Mouse (Mus musculus) large intestine, adult 2 months (tissue): ENCODE measurements around the gene Purb. TPM values are rescaled to one million over a fixed set of nuclear protein-coding genes. Genes with fewer than 3 reads are reported as not detected.
"Not testable (repeated sequence)": the region's sequence is repeated elsewhere in the genome, so short reads cannot be mapped to it uniquely, and the experiment has no call there.

ENCODE experiments used
- DNase-seq: peaks from one replicate; pipeline ENCODE4 v3.0.0-alpha.2; 2012; ENCODE audit warnings: low read depth, low spot score
- WGBS: fragments of 180-500 bp; shearing (Covaris S2); methylation state at CpG from one replicate; pipeline ENCODE4 v1.1.7; 2018; 5-methylcytosine and 5-hydroxymethylcytosine counted together
- polyA plus RNA-seq: library from polyadenylated mRNA; depleted of rRNA; stranded (reverse); fragments of >200 nt; gene quantifications from 2 replicates; pipeline ENCODE4 v1.2.3, GENCODE M21; 2012; rRNA removed

The Purb gene
- polyA plus RNA-seq, 1 experiment: 6.0 TPM

DNA sequence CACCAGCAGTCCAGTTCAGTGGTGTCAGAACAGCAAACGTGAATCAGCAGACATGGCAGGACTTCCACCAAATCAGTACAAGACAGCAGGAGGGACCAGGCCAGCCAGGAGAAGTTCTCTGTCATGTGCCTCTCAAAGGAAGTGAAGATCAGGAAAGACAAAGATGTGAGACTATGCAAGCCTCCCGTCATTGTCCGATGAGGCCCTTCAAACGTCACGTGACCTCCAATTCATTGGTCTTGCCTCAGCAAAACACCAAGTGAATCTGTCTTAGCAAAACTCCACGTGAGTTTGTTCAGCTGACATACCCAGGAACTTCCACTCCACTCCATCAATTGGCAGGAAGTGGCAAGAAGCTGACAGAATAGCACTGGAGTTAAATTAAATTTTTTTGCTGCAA, 19.6 kb downstream of the Purb start:
- DNase-seq: no peak
- WGBS: 72% methylated on average over 6 of the region's 6 CpGs

DNA sequence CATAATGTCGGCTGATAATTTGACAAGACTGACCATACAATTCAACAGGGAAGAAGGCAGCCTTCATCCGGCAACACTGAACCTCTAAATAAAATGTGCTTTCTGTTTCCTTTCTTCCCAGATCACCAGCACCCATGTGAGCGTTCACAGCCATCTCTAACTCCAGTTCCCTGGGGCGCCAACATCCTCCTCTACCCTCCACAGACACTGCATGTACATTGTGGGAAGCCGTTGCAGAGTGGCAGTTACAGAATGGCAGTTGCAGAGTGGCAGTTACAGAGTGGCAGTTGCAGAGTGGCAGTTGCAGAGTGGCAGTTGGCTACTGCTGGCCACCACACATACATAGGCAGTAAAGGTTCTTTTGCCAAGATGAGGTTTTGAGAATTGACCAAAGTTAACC, 27.6 kb downstream of the Purb start:
- 93% methylated on average over 5 of the region's 5 CpGs for WGBS
- not testable (repeated sequence) for DNase-seq

DNA sequence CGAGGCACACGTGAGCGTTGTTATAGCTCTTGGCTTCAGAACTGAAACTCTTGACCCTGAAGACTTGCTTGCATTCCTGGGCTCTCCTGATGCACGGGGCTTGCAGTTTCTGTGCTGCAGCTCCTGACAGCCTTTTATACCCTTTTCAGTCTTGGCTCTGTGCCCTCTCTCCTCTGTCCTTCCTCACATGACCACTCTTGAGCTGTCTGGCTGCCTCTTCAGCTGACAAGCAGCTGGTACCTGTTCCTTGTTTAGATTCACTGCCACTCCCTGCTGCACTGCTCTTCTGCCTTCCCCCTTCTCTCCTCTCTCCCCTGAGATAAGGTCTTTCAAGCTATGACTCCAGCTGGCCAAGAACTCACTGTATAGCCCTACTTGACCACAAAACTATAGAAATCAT, 28.2 kb downstream of the Purb start:
- WGBS: 78% methylated on average over 4 of the region's 4 CpGs
- no peak for DNase-seq

DNA sequence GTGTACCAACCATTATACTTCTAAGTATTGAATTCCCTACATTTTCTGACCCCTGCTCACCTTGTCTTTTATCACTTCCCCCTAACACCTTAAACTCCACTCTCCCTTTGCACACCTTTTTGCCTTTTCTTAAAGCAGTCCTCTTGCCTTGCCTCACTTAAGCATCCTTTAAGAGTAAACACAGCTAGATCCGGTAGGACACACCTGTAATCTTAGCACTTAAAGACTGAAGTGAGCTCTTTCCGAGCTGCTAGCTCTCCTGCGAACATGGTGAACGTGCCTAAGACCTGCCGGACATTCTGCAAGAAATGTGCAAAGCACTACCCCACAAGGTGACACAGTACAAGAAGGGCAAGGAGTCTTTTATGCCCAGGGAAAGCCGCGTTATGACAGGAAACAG, 29.8 kb downstream of the Purb start:
- no peak for DNase-seq
- 60% methylated on average over 7 of the region's 7 CpGs for WGBS

DNA sequence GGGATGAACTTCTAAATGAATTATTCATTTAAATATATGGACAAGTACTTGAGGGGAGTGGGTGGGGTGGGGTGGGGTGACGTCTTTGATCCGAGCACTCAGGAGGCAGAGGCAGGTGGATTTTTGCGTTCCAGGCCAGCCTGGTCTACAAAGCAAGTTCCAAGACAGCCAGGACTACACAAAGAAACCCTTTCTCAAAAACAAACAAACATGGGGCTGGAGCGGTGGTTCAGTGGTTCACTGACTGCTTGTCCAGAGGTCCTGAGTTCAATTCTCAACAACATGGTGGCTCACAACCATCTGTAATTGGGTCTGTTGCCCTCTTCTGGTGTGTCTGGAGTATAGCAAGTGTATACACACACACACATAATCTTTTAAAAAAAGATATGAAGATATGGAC, 30.3 kb downstream of the Purb start:
- WGBS: 81% methylated on average over 4 of the region's 4 CpGs
- DNase-seq: no peak

DNA sequence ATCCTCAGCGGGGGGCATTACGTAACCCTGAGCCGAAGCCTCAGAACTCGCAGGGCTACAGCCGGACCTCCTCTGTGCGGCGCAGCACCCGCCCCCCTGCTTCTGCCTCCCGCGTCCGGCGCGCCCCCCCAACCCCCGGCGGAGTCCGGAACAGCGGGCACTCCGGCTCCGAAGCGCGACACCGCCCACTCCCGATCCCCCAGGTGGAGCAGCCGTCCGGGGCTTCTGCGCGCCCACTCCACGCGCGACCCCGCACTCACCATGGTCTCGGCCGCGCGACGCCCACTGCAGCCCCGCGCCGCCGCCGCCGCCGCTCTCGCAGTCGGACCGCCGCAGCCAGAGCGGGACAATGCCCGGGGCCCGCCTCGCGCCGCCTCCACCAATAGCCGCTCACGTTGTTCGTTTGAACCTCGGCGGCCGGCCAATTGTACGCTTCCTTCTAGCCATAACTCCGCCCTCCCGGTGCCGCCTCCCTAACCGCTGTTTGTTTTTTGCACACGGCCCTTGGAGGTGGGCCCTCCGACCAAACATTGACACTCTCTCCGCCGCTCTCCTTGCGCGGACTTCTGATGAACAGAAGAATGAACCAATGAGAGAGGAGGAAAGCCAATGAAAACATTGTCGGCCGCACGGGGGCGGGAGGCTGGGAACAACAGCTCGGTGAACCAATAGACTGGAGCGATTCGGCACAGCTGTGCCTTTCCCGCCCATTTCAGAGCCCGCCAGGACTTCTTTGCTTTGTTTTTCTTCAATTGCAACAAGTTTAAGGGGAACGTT, 31.5 kb downstream of the Purb start, which contains the start of gene H2afv:
Gene H2afv, minus strand, starts transcription at position 367 of the 777 bp plus-strand sequence.
- under 1% methylated on average over 79 of the region's 80 CpGs for WGBS
- peak; percentile 97 for DNase-seq

DNA sequence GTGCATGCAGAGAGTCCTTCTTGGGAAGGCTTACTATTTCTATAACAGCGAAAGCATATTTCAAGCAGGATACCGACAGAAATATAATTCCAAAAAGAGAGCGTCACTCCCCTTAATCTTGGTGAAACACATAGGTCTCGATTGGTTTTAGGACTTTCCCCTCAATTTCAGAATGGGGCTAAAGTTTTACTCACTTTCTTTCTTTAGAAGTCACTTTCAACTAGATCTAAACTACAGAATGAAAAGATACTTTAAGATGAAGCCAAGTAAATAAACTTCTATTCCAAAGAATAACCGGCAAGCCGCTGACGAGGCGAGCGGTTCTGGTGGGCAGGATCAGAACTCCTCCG, 32.0 kb downstream of the Purb start:
- DNase-seq: no peak
- WGBS: 0% methylated on average over 10 of the region's 10 CpGs

DNA sequence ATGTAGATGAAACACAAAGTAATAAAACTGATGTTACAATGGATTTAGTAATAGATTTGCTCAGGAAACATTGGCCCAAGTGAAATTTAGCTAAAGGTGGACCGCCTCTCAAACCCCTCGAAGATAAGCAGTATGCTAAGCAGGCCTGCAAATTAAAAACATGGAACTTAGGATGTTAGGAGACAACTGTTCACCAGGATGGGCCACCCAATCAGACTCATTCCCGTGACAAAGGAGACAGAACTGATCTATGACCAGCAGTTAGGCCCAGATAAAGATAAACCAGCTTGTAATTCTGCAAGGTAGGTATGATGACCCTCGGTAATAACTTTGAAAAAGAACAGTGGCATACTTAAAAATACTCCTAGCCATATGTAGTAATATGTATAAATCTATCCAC, 32.6 kb downstream of the Purb start:
- 33% methylated on average over 4 of the region's 4 CpGs for WGBS
- no peak for DNase-seq

DNA sequence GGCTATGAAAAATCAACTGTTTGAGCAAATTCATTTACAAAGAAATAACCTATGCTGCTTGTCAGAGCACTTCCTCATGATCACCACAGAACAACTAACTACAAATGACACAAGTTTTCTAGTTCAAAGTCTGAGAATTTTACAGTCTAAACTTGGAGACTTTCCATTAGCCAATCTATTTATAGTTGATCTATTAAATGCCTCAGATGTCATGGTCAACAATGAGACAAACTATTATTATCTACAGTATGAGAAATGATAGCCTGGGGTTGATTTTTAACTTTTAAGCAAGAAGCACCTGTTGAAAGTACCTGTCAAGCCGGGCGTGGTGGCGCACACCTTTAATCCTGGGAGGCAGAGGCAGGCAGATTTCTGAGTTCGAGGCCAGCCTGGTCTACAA, 33.2 kb downstream of the Purb start:
- WGBS: 50% methylated on average over 4 of the region's 4 CpGs
- DNase-seq: no peak

DNA sequence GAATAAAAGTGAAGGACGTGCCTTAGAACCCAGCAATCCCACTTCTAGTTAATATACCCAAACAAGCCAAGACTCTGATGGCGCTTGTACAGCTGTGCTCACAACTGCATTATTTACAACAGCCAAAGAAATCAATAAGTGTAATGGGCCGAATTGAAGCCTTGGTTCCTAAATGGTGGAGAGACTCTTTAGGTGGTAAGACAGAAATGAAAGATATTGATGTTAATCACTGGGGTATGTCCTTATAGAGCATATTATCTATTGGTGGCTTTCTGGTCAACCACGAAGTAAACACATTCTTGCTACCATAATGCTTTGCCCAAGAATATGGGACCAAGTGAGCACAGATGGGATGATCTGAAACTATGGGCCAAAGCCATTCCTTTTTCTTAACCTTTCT, 35.5 kb downstream of the Purb start:
- DNase-seq: no peak
- WGBS: 95% methylated on average over 4 of the region's 4 CpGs

DNA sequence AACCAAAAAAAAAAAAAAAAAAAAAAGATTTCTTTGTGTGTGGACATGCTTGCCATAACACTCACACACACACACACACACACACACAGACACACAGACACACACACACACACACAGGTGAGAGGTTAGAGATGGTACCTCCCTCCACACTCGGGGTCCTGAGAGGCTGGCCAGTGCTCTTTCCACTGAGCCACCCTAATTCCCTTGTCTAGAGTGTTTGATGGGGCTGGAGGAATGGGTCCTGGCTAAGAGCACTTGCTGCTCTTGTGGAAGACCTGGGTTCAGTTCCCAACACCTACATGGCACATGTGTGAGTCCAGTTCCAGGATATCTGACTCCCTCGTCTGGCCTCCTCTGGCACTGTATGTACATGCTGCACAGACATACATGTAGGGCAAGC, 38.0 kb downstream of the Purb start:
- no peak for DNase-seq
- WGBS: 90% methylated on average over 2 of the region's 2 CpGs

DNA sequence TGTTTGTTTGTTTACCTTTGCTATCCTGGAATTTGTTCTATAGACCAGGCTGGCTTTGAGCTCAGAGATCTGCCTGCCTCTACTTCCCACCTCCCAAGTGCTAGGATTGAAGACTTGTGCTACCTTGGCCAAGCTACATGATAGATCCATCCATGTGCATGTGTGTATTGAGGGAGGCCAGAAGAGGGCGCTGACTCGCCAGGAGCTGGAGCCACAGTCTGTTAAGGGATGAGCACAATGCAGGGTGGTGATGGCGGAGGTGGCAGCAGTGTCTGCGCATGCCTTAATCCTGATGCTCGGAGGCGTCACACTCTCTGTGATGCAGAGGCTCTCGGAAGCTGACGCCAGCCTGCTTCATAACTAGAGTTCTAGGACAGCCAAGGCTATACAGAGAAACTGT, 39.3 kb downstream of the Purb start:
- 73% methylated on average over 8 of the region's 8 CpGs for WGBS
- DNase-seq: no peak

DNA sequence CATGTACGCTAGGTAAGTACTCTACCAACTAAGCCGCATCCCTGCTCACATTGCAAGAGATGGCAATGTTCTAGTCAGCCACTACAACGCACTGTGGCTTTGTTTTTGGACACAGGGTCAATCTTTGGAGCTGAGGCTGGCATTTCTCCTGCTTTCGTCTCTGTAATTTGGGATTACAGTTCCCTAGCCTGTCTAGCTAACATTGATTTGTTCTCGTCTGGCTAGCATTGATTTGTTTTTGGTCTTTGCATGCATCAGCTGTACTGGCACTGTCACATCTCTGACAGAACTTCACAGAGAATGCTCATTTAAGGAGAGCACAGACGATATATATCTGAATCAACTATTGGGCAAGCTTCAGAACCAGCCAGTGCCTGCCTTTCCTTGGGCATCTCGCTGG, 45.5 kb downstream of the Purb start:
- 95% methylated on average over 7 of the region's 7 CpGs for WGBS
- DNase-seq: no peak

DNA sequence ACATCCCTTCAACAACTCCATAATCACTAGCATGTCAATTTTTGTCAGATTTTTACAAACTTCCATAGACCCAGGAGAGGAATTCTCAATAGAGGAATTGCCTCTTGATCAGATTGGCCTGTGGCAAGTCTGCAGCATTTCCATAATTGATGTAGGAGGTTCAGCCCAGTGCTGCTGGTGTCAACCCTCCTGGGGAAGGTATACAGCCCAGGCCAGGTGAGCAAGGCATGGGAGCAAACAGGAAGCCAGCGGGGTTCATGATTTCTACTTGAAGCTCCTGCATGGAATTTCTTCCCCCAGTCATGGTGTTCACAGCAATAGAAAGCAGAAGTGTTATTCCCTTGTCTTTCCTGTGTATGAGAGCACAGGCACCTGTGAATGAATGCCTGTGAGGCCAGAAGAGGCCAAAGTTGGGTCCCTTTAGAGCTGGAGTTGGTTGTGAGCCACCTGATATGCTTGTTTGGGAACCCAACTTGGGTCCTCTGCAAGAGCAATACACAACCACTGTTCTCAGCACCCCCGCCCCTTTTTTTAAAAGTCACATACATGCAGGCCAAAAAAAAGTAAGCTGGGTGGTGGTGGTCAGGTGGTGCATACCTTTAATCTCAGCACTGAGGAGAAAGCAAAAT, 54.9 kb downstream of the Purb start:
- WGBS: 81% methylated on average over 2 of the region's 2 CpGs
- no peak for DNase-seq

DNA sequence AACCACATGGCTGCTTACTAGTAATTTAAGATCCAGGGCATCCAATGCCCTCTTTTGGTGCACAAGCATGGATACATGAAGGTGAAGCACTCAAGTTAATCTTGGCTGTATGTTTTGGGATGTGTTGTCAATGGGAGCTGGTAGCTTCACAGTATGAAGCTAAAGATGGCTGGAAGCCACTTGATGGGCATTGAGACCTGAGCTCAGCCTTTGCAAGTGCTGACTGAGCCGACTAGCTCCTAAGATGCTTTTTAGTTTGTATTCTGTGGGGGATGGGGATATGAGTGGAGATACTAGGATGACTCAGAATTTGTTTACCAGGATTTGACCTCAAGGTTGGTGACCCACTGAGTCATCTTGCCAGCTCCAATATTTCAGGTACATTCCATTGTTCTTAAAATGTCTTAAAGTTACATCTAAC, 55.4 kb downstream of the Purb start:
- DNase-seq: no peak
- 6% methylated on average over 1 of the region's 1 CpGs for WGBS

DNA sequence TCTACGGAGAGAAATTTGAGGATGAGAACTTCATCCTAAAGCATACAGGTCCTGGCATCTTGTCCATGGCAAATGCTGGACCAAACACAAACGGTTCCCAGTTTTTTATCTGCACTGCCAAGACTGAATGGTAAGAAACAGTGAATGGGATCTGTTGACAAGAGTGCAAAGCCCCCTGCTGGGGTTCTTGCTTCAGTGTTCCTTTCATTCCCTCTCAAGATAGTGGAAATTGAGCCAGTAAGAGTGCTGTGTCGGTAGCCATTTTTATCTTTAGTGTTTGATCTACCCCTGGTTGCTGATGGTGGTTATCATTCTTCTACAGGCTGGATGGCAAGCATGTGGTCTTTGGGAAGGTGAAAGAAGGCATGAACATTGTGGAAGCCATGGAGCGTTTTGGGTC, 56.6 kb downstream of the Purb start:
- WGBS: 64% methylated on average over 4 of the region's 4 CpGs
- not testable (repeated sequence) for DNase-seq

DNA sequence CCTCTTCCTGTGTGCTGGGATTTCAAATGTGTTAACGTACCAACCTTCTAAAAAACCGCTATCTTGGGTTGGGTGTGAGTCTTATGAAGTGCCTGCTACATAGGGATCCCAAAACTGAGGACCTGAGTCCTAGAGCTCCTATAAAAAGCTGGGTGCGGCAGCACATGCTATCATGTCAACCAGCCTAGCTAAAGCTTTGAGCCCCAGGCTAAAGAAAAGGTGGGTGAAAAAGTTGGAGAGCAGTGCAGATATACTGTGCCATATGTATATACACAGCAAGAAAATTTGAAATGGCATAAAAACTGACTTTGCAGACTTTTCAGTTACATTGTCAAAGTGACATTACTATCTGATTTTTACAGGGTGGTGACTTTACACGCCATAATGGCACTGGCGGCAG, 57.0 kb downstream of the Purb start:
- WGBS: 74% methylated on average over 5 of the region's 5 CpGs
- no peak for DNase-seq

Other genes starting within 250 kb of the Purb start
- gene Npc1l1, start 245.8 kb downstream of the Purb start, polyA plus RNA-seq: 218 and 481 TPM in 2 replicates
- 31.4 and 34.7 TPM in 2 replicates for gene Ddx56, start 208.1 kb downstream of the Purb start, polyA plus RNA-seq
- 144 and 160 TPM in 2 replicates for gene Tmed4, start 201.0 kb downstream of the Purb start, polyA plus RNA-seq
- 221 and 357 TPM in 2 replicates for gene Ogdh, start 184.3 kb downstream of the Purb start, polyA plus RNA-seq
- 43.2 and 46.7 TPM in 2 replicates for gene Zmiz2, start 86.8 kb downstream of the Purb start, polyA plus RNA-seq
- 1,007 and 1,129 TPM in 2 replicates for gene Ppia, start 60.5 kb downstream of the Purb start, polyA plus RNA-seq
- 117 and 133 TPM in 2 replicates for gene H2afv, start 31.5 kb downstream of the Purb start, polyA plus RNA-seq
- 14.9 and 20.9 TPM in 2 replicates for gene Myo1g, start 45.0 kb upstream of the Purb start, polyA plus RNA-seq
- gene Ccm2, start 71.0 kb upstream of the Purb start, polyA plus RNA-seq: 51.7 and 64.7 TPM in 2 replicates
- gene Nacad, start 130.1 kb upstream of the Purb start, polyA plus RNA-seq: 3.4 and 5.6 TPM in 2 replicates
- gene Tbrg4, start 150.2 kb upstream of the Purb start, polyA plus RNA-seq: 110 and 137 TPM in 2 replicates
- gene Wap, start 162.7 kb upstream of the Purb start, polyA plus RNA-seq: not detected in 2 replicates
- 3.6 and 4.2 TPM in 2 replicates for gene Ramp3, start 182.6 kb upstream of the Purb start, polyA plus RNA-seq